Mouse (Mus musculus): ENCODE results near the gene Csn1s1. TPM values are rescaled to one million over a fixed set of nuclear protein-coding genes. Genes with fewer than 3 reads are reported as not detected.

Gene Csn1s1
- not detected in 2 replicates for polyA plus RNA-seq (2014; fragmentation: Nextera tagmentation; extraction: Ambion mirVana)

GRCm38 (mm10) chr5:87665908-87666307 is at the start of gene Csn1s1:
Csn1s1 (plus strand) TSS chr5:87666208.
- Histone ChIP-seq H3K4me2 (no peak within 1 kb of the TSS), H3K4me3 (ENCODE audit: low read depth, low read length) (no peak within 1 kb of the TSS), H3K4me1 (replicated peaks; ENCODE audit: control insufficient read depth, insufficient read depth, low read length) (no peaks in the 10 kb centered on the region), H3K27me3 (replicated peaks; ENCODE audit: control insufficient read depth, insufficient read depth, low read length) (no peaks in the 10 kb centered on the region), H3K9ac (ENCODE audit: low read depth, low read length) (no peak within 1 kb of the TSS), H3K9me3 (ENCODE audit: control insufficient read depth, low read length) (no peaks in the 10 kb centered on the region), H3K36me3 (ENCODE audit: control insufficient read depth, insufficient read depth, low read length) (no peaks in the 10 kb centered on the region), H3K27ac (ENCODE audit: low read depth, low read length) (no peak within 1 kb of the TSS)
- DNase-seq (ENCODE audit: low spot score), result no peak
- no peak for ATAC-seq (replicated peaks; ENCODE audit: low FRiP score)

- no peak for DNase-seq (ENCODE audit: low spot score)
- H3K36me3 ChIP-seq (ENCODE audit: control insufficient read depth, insufficient read depth, low read length), result no peaks in the 10 kb centered on the region
- H3K27ac ChIP-seq (ENCODE audit: low read depth, low read length), result no peak overlapping the region
- no peak overlapping the region for H3K4me3 ChIP-seq (ENCODE audit: low read depth, low read length)
- H3K9ac ChIP-seq (ENCODE audit: low read depth, low read length), result no peak overlapping the region
- no peaks in the 10 kb centered on the region for H3K27me3 ChIP-seq (replicated peaks; ENCODE audit: control insufficient read depth, insufficient read depth, low read length)
- H3K4me1 ChIP-seq (replicated peaks; ENCODE audit: control insufficient read depth, insufficient read depth, low read length), result no peaks in the 10 kb centered on the region
- no peak for ATAC-seq (replicated peaks; ENCODE audit: low FRiP score)
- no peaks in the 10 kb centered on the region for H3K9me3 ChIP-seq (ENCODE audit: control insufficient read depth, low read length)
- no peak overlapping the region for H3K4me2 ChIP-seq
Observed at GRCm38 (mm10) chr5:87622681-87623080, 43.3 kb upstream of the Csn1s1 start.

- no peaks in the 10 kb centered on the region for H3K36me3 ChIP-seq (ENCODE audit: control insufficient read depth, insufficient read depth, low read length)
- H3K4me1 ChIP-seq (replicated peaks; ENCODE audit: control insufficient read depth, insufficient read depth, low read length), result no peaks in the 10 kb centered on the region
- H3K9me3 ChIP-seq (ENCODE audit: control insufficient read depth, low read length), result no peaks in the 10 kb centered on the region
- no peak overlapping the region for H3K27ac ChIP-seq (ENCODE audit: low read depth, low read length)
- DNase-seq (ENCODE audit: low spot score), result no peak
- H3K4me3 ChIP-seq (ENCODE audit: low read depth, low read length), result no peak overlapping the region
- no peaks in the 10 kb centered on the region for H3K27me3 ChIP-seq (replicated peaks; ENCODE audit: control insufficient read depth, insufficient read depth, low read length)
- H3K9ac ChIP-seq (ENCODE audit: low read depth, low read length), result no peak overlapping the region
- ATAC-seq (replicated peaks; ENCODE audit: low FRiP score), result no peak
- H3K4me2 ChIP-seq, result no peak overlapping the region
Observed at GRCm38 (mm10) chr5:87642787-87643186, 23.2 kb upstream of the Csn1s1 start.

GRCm38 (mm10) chr5:87699530-87699929 is 33.5 kb downstream of the Csn1s1 start, which contains the start of gene Csn2:
Csn2 (minus strand) TSS chr5:87699630.
- H3K27me3 ChIP-seq (replicated peaks; ENCODE audit: control insufficient read depth, insufficient read depth, low read length), result no peaks in the 10 kb centered on the region
- H3K4me2 ChIP-seq, result no peak within 1 kb of the TSS
- no peaks in the 10 kb centered on the region for H3K36me3 ChIP-seq (ENCODE audit: control insufficient read depth, insufficient read depth, low read length)
- no peak within 1 kb of the TSS for H3K27ac ChIP-seq (ENCODE audit: low read depth, low read length)
- WGBS, result 75% methylated on average over 3 of the region's 3 CpGs
- no peaks in the 10 kb centered on the region for H3K4me1 ChIP-seq (replicated peaks; ENCODE audit: control insufficient read depth, insufficient read depth, low read length)
- DNase-seq (ENCODE audit: low spot score), result no peak
- H3K9ac ChIP-seq (ENCODE audit: low read depth, low read length), result no peak within 1 kb of the TSS
- no peak for ATAC-seq (replicated peaks; ENCODE audit: low FRiP score)
- H3K9me3 ChIP-seq (ENCODE audit: control insufficient read depth, low read length), result no peaks in the 10 kb centered on the region
- no peak within 1 kb of the TSS for H3K4me3 ChIP-seq (ENCODE audit: low read depth, low read length)

GRCm38 (mm10) chr5:87705891-87706290 is 39.9 kb downstream of the Csn1s1 start:
- DNase-seq (ENCODE audit: low spot score) (no peak), ATAC-seq (replicated peaks; ENCODE audit: low FRiP score) (no peak)
- H3K36me3 ChIP-seq (ENCODE audit: control insufficient read depth, insufficient read depth, low read length), result no peaks in the 10 kb centered on the region
- H3K4me3 ChIP-seq (ENCODE audit: low read depth, low read length), result no peak overlapping the region
- H3K9me3 ChIP-seq (ENCODE audit: control insufficient read depth, low read length), result no peaks in the 10 kb centered on the region
- no peak overlapping the region for H3K9ac ChIP-seq (ENCODE audit: low read depth, low read length)
- no peaks in the 10 kb centered on the region for H3K27me3 ChIP-seq (replicated peaks; ENCODE audit: control insufficient read depth, insufficient read depth, low read length)
- no peaks in the 10 kb centered on the region for H3K4me1 ChIP-seq (replicated peaks; ENCODE audit: control insufficient read depth, insufficient read depth, low read length)
- H3K4me2 ChIP-seq, result no peak overlapping the region
- WGBS, result 55% methylated on average over 1 of the region's 1 CpGs
- H3K27ac ChIP-seq (ENCODE audit: low read depth, low read length), result no peak overlapping the region

Other genes with a start within 250 kb of the Csn1s1 start
- gene Ugt2b38, start 242.0 kb upstream of the Csn1s1 start, polyA plus RNA-seq (2014; fragmentation: Nextera tagmentation; extraction: Ambion mirVana), result not detected in 2 replicates
- gene Ugt2a2, start 183.9 kb upstream of the Csn1s1 start, polyA plus RNA-seq (2014; fragmentation: Nextera tagmentation; extraction: Ambion mirVana), result not detected in 2 replicates
- not detected in 2 replicates for gene Gm43638, start 179.4 kb upstream of the Csn1s1 start, polyA plus RNA-seq (2014; fragmentation: Nextera tagmentation; extraction: Ambion mirVana)
- gene Ugt2a1, start 175.3 kb upstream of the Csn1s1 start, polyA plus RNA-seq (2014; fragmentation: Nextera tagmentation; extraction: Ambion mirVana), result not detected in 2 replicates
- 0.41 and 0.44 TPM in 2 replicates for gene Sult1b1, start 128.0 kb upstream of the Csn1s1 start, polyA plus RNA-seq (2014; fragmentation: Nextera tagmentation; extraction: Ambion mirVana)
- 0.96 and 1.2 TPM in 2 replicates for gene Sult1d1, start 97.2 kb upstream of the Csn1s1 start, polyA plus RNA-seq (2014; fragmentation: Nextera tagmentation; extraction: Ambion mirVana)
- gene Sult1e1, start 74.6 kb upstream of the Csn1s1 start, polyA plus RNA-seq (2014; fragmentation: Nextera tagmentation; extraction: Ambion mirVana), result not detected in 2 replicates
- gene Csn2, start 33.4 kb downstream of the Csn1s1 start, polyA plus RNA-seq (2014; fragmentation: Nextera tagmentation; extraction: Ambion mirVana), result not detected in 2 replicates
- not detected in 2 replicates for gene Csn1s2a, start 108.4 kb downstream of the Csn1s1 start, polyA plus RNA-seq (2014; fragmentation: Nextera tagmentation; extraction: Ambion mirVana)
- not detected in 2 replicates for gene Csn1s2b, start 141.9 kb downstream of the Csn1s1 start, polyA plus RNA-seq (2014; fragmentation: Nextera tagmentation; extraction: Ambion mirVana)
- gene Prr27, start 159.5 kb downstream of the Csn1s1 start, polyA plus RNA-seq (2014; fragmentation: Nextera tagmentation; extraction: Ambion mirVana), result not detected in 2 replicates
- not detected in 2 replicates for gene Odam, start 218.8 kb downstream of the Csn1s1 start, polyA plus RNA-seq (2014; fragmentation: Nextera tagmentation; extraction: Ambion mirVana)